Mouse (Mus musculus): ENCODE data around the gene Fat2. TPM values are rescaled to one million over a fixed set of nuclear protein-coding genes. Genes with fewer than 3 reads are reported as not detected.
A peak's percentile ranks its signal among the peaks of the same experiment; 100 is the strongest.

The Fat2 gene
- total RNA-seq (2021) = under 1 TPM; 0.10 to 0.18 TPM
- long read RNA-seq, experiment 1, partial matches to known transcripts = 1 of 1 reads
- long read RNA-seq, experiment 1, other reads (novel, unspliced or antisense) = 0 of 1 reads
- long read RNA-seq, experiment 2 = 0 reads

- no peak for DNase-seq (ENCODE audit: low spot score in 2 of 2)
These were observed at the start of gene Fat2 for GRCm38 (mm10) chr11:55336101-55336891. Fat2 (minus strand) TSS chr11:55336564.

GRCm38 (mm10) chr11:55383463-55384045, 47.2 kb upstream of the Fat2 start:
- DNase-seq (ENCODE audit: low spot score in 2 of 2) = no peak

GRCm38 (mm10) chr11:55380908-55381307, 44.5 kb upstream of the Fat2 start:
- no peak for DNase-seq (ENCODE audit: low spot score in 2 of 2)

GRCm38 (mm10) chr11:55378371-55378770, 42.0 kb upstream of the Fat2 start:
- DNase-seq (ENCODE audit: low spot score in 2 of 2) = peak; percentile 57 to 85

GRCm38 (mm10) chr11:55373838-55374237, 37.5 kb upstream of the Fat2 start:
- DNase-seq (ENCODE audit: low spot score in 2 of 2) = no peak

GRCm38 (mm10) chr11:55373373-55373772, 37.0 kb upstream of the Fat2 start:
- DNase-seq (ENCODE audit: low spot score in 2 of 2) = no peak

- no peak for DNase-seq (ENCODE audit: low spot score in 2 of 2)
These were observed 35.6 kb upstream of the Fat2 start for GRCm38 (mm10) chr11:55372001-55372400.

GRCm38 (mm10) chr11:55369093-55369471, 32.7 kb upstream of the Fat2 start:
- DNase-seq (ENCODE audit: low spot score in 2 of 2) = no peak

- DNase-seq (ENCODE audit: low spot score in 2 of 2) = no peak
These were observed 32.2 kb upstream of the Fat2 start for GRCm38 (mm10) chr11:55368388-55369092.

- no peak for DNase-seq (ENCODE audit: low spot score in 2 of 2)
These were observed 31.4 kb upstream of the Fat2 start for GRCm38 (mm10) chr11:55367783-55368182.

GRCm38 (mm10) chr11:55365840-55366239, 29.5 kb upstream of the Fat2 start:
- DNase-seq (ENCODE audit: low spot score in 2 of 2) = no peak

- DNase-seq (ENCODE audit: low spot score in 2 of 2) = no peak
These were observed 28.9 kb upstream of the Fat2 start for GRCm38 (mm10) chr11:55365242-55365641.

- DNase-seq (ENCODE audit: low spot score in 2 of 2) = peak in 1 of 2 experiments; percentile 45
These were observed 28.3 kb upstream of the Fat2 start for GRCm38 (mm10) chr11:55364662-55365061.

GRCm38 (mm10) chr11:55358094-55358783, 21.9 kb upstream of the Fat2 start:
- DNase-seq (ENCODE audit: low spot score in 2 of 2) = no peak

GRCm38 (mm10) chr11:55356846-55357245, 20.5 kb upstream of the Fat2 start:
- DNase-seq (ENCODE audit: low spot score in 2 of 2) = no peak

GRCm38 (mm10) chr11:55341961-55342371, 5.6 kb upstream of the Fat2 start:
- DNase-seq (ENCODE audit: low spot score in 2 of 2) = no peak

GRCm38 (mm10) chr11:55340789-55341188, 4.4 kb upstream of the Fat2 start:
- DNase-seq (ENCODE audit: low spot score in 2 of 2) = no peak

- DNase-seq (ENCODE audit: low spot score in 2 of 2) = no peak
These were observed 837 bp upstream of the Fat2 start for GRCm38 (mm10) chr11:55337032-55337769.

GRCm38 (mm10) chr11:55335314-55336076, 869 bp downstream of the Fat2 start:
- DNase-seq (ENCODE audit: low spot score in 2 of 2) = no peak

- DNase-seq (ENCODE audit: low spot score in 2 of 2) = no peak
These were observed 1.8 kb downstream of the Fat2 start for GRCm38 (mm10) chr11:55334545-55334944.

All from gastrocnemius, postnatal 4 days (tissue).